In genomic region chr9:76237946-76238345, GRCm38 (mm10) we compare ENCODE assay signal across 32 mouse cellular contexts. TPM values are rescaled to one million over a fixed set of nuclear protein-coding genes. Genes with fewer than 3 reads are reported as not detected.
DNase-seq lines count a peak whose midpoint lies in the region; ATAC-seq and TF ChIP-seq lines count a peak whose summit lies in the region.
"Had no signal": no experiment of that assay in that cellular context is flagged by ENCODE, and none has a peak within 500 bp of the region (broad histone marks: within the 10 kb centered on the region; RNA-seq: fewer than 3 reads in every experiment).

No protein-coding gene starts in this region.

- 0 out of 2 replicates have a peak, but pooled peaks cover 3% of the 10 kb centered on the region for H3K4me1 ChIP-seq in heart, embryonic 12.5 days (replicated peaks)
- H3K4me1 ChIP-seq in G1E (ENCODE audit: insufficient read depth, low read depth, low read length): peaks cover 33% of the 10 kb centered on the region
- H3K4me1 ChIP-seq in liver, embryonic 13.5 days (replicated peaks): peaks cover 32% of the 10 kb centered on the region
- H3K4me1 ChIP-seq in hindbrain, embryonic 11.5 days (replicated peaks; ENCODE audit: control insufficient read depth, insufficient read depth, low read length): no peaks in the 10 kb centered on the region
- no peaks in the 10 kb centered on the region for H3K4me1 ChIP-seq in intestine, postnatal 0 days (replicated peaks; ENCODE audit: control insufficient read depth, insufficient read depth, low read length)
- H3K4me1 ChIP-seq: embryonic facial prominence, embryonic 15.5 days had no signal

- H3K9ac ChIP-seq in heart, embryonic 12.5 days: no peak overlapping the region
- H3K9ac ChIP-seq in liver, embryonic 13.5 days: no peak overlapping the region
- no peak overlapping the region for H3K9ac ChIP-seq in hindbrain, embryonic 11.5 days (ENCODE audit: low read depth, low read length)
- H3K9ac ChIP-seq in intestine, postnatal 0 days (ENCODE audit: low read depth, low read length): no peak overlapping the region
- H3K9ac ChIP-seq: embryonic facial prominence, embryonic 15.5 days; forebrain, postnatal 0 days; hindbrain, embryonic 14.5 days; limb, embryonic 12.5 days; lung, embryonic 14.5 days had no signal

- H3K27ac ChIP-seq in heart, embryonic 12.5 days (ENCODE audit: poor library complexity, severe bottlenecking): no peak overlapping the region
- H3K27ac ChIP-seq in liver, embryonic 13.5 days: peak overlapping the region; percentile 81
- H3K27ac ChIP-seq in hindbrain, embryonic 11.5 days (ENCODE audit: low read depth, low read length): no peak overlapping the region
- no peak overlapping the region for H3K27ac ChIP-seq in intestine, postnatal 0 days (ENCODE audit: low read depth, low read length)
- H3K27ac ChIP-seq: embryonic facial prominence, embryonic 15.5 days; hindbrain, embryonic 14.5 days; limb, embryonic 12.5 days had no signal

- no peak for TF ChIP-seq CTCF in G1E (IDR thresholded peaks at IDR 0.05; ENCODE audit: low read depth, low read length)
- no peak for TF ChIP-seq CTCF in intestine, postnatal 0 days (IDR thresholded peaks at IDR 0.05; ENCODE audit: low read depth)

- DNase-seq in heart, postnatal 14 days: no peak
- no peak for DNase-seq in G1E (ENCODE audit: low spot score)
- peak; percentile 52 for DNase-seq in c-Kit-positive CD71-positive TER-119-negative erythroid progenitor cells, embryonic 14.5 days (ENCODE audit: low read depth)
- peak; percentile 39 for DNase-seq in liver, embryonic 13.5 days
- DNase-seq in Muller cell, postnatal 12 days (ENCODE audit: inconsistent ontology term): no peak
- no peak for DNase-seq in hindbrain, embryonic 11.5 days (ENCODE audit: low spot score)
- DNase-seq: adrenal gland, adult 8-10 months; cerebellum, adult 8-10 months; cerebellum, postnatal 36 days; forebrain, postnatal 0 days; gastrocnemius, postnatal 14 days; kidney, adult 9 months; kidney, postnatal 36 days; lung, embryonic 14.5 days; midbrain, embryonic 14.5 days; thymus, adult 18-20 months; thymus, postnatal 4 days had no signal

- no peaks in the 10 kb centered on the region for H3K27me3 ChIP-seq in heart, embryonic 12.5 days (replicated peaks)
- H3K27me3 ChIP-seq in G1E (ENCODE audit: insufficient read depth, low read length): no peaks in the 10 kb centered on the region
- no peaks in the 10 kb centered on the region for H3K27me3 ChIP-seq in liver, embryonic 13.5 days
- no peaks in the 10 kb centered on the region for H3K27me3 ChIP-seq in hindbrain, embryonic 11.5 days (ENCODE audit: control insufficient read depth, insufficient read depth, low read length)
- H3K27me3 ChIP-seq in intestine, postnatal 0 days (replicated peaks; ENCODE audit: control insufficient read depth, insufficient read depth, low read length): no peaks in the 10 kb centered on the region
- H3K27me3 ChIP-seq: embryonic facial prominence, embryonic 15.5 days; limb, embryonic 12.5 days had no signal

- intact Hi-C loops in heart, postnatal 14 days (cut with DNase I): loop anchor here (2.0 kb wide), 2 partner anchors 113 to 477 kb away; no protein-coding TSS in a partner anchor

- no peaks in the 10 kb centered on the region for H3K9me3 ChIP-seq in heart, embryonic 12.5 days (replicated peaks)
- H3K9me3 ChIP-seq in G1E (replicated peaks): no peaks in the 10 kb centered on the region
- H3K9me3 ChIP-seq in liver, embryonic 13.5 days (replicated peaks): no peaks in the 10 kb centered on the region
- no peaks in the 10 kb centered on the region for H3K9me3 ChIP-seq in hindbrain, embryonic 11.5 days (ENCODE audit: control insufficient read depth, low read length)
- H3K9me3 ChIP-seq in intestine, postnatal 0 days (ENCODE audit: control insufficient read depth): no peaks in the 10 kb centered on the region
- H3K9me3 ChIP-seq: embryonic facial prominence, embryonic 15.5 days; forebrain, embryonic 10.5 days; limb, embryonic 12.5 days had no signal

- WGBS in heart, embryonic 12.5 days: 38% methylated on average over 5 of the region's 5 CpGs
- 21% methylated on average over 5 of the region's 5 CpGs for WGBS in liver, embryonic 13.5 days (ENCODE audit: insufficient replicate concordance)
- 80% methylated on average over 5 of the region's 5 CpGs for WGBS in hindbrain, embryonic 11.5 days
- 83% methylated on average over 5 of the region's 5 CpGs for WGBS in intestine, postnatal 0 days

- H3K4me2 ChIP-seq in heart, embryonic 12.5 days: peak overlapping the region; percentile 45
- peak overlapping the region; percentile 76 for H3K4me2 ChIP-seq in liver, embryonic 13.5 days
- H3K4me2 ChIP-seq in hindbrain, embryonic 11.5 days (replicated peaks; ENCODE audit: low read depth, low read length): no peak overlapping the region
- H3K4me2 ChIP-seq in intestine, postnatal 0 days (replicated peaks; ENCODE audit: low read depth): no peak overlapping the region
- H3K4me2 ChIP-seq: embryonic facial prominence, embryonic 15.5 days; hindbrain, embryonic 14.5 days had no signal

- ATAC-seq in heart, embryonic 12.5 days (ENCODE audit: insufficient number of reproducible peaks, low FRiP score): peak; percentile 77
- peak; percentile 25; the same call in 1 of the 2 replicates for ATAC-seq in G1E (ENCODE audit: extremely low read depth, insufficient number of reproducible peaks, low FRiP score, poor library complexity, severe bottlenecking)
- peak; percentile 74 for ATAC-seq in liver, embryonic 13.5 days (ENCODE audit: low read depth)
- ATAC-seq in hindbrain, embryonic 11.5 days (ENCODE audit: low FRiP score): no peak
- no peak for ATAC-seq in intestine, postnatal 0 days
- ATAC-seq: activated CD4-positive, CD25-positive, alpha-beta regulatory T cell, adult 4 months; forebrain, postnatal 0 days; inflammation-experienced regulatory T-cells, adult 6 months had no signal

- no peak overlapping the region for H3K4me3 ChIP-seq in heart, embryonic 12.5 days
- H3K4me3 ChIP-seq in G1E (ENCODE audit: low read depth, low read length): no peak overlapping the region; the same call in 1 of the 2 replicates
- peak overlapping the region; percentile 43 for H3K4me3 ChIP-seq in liver, embryonic 13.5 days (replicated peaks)
- no peak overlapping the region for H3K4me3 ChIP-seq in hindbrain, embryonic 11.5 days (ENCODE audit: low read depth, low read length)
- H3K4me3 ChIP-seq in intestine, postnatal 0 days (ENCODE audit: low read depth, low read length): no peak overlapping the region
- H3K4me3 ChIP-seq: embryonic facial prominence, embryonic 15.5 days; forebrain, embryonic 10.5 days; limb, embryonic 12.5 days had no signal

- H3K36me3 ChIP-seq in heart, embryonic 12.5 days: no peaks in the 10 kb centered on the region
- no peaks in the 10 kb centered on the region for H3K36me3 ChIP-seq in G1E (replicated peaks)
- H3K36me3 ChIP-seq in liver, embryonic 13.5 days: no peaks in the 10 kb centered on the region
- no peaks in the 10 kb centered on the region for H3K36me3 ChIP-seq in hindbrain, embryonic 11.5 days (ENCODE audit: control insufficient read depth, insufficient read depth, low read length)
- H3K36me3 ChIP-seq in intestine, postnatal 0 days (ENCODE audit: control insufficient read depth, insufficient read depth): no peaks in the 10 kb centered on the region
- H3K36me3 ChIP-seq: embryonic facial prominence, embryonic 15.5 days; forebrain, embryonic 10.5 days; limb, embryonic 12.5 days had no signal

RNA-seq across cellular contexts. Expression of gene Gfral, which starts 24.5 kb away (rescaled TPM):
- not detected in 2 replicates for polyA plus RNA-seq in heart, embryonic 12.5 days (2016; fragmentation: Nextera tagmentation; extraction: Ambion mirVana)
- total RNA-seq in heart, postnatal 14 days (2021): not detected
- total RNA-seq in G1E (2014; fragmentation: Nextera tagmentation): not detected in 2 replicates
- not detected in 2 replicates for total RNA-seq in G1E (2017)
- not detected in 2 replicates for polyA plus RNA-seq in G1E (2012)
- polyA plus RNA-seq in liver, embryonic 13.5 days (2015; fragmentation: Nextera tagmentation; extraction: Ambion mirVana): not detected in 2 replicates
- not detected in 2 replicates for polyA plus RNA-seq in hindbrain, embryonic 11.5 days (2014; fragmentation: Nextera tagmentation; extraction: Ambion mirVana)
- not detected in 2 replicates for polyA plus RNA-seq in intestine, postnatal 0 days (2015; fragmentation: Nextera tagmentation; extraction: Ambion mirVana)
- total RNA-seq: adrenal gland, adult 8-10 months; ES-E14; forebrain, postnatal 0 days; gastrocnemius, postnatal 14 days; heart, postnatal 25 days; left cerebral cortex, postnatal 14 days; megakaryocyte-erythroid progenitor cell, adult 5-6 weeks had no signal
- polyA plus RNA-seq: activated CD4-positive, CD25-positive, alpha-beta regulatory T cell, adult 4 months; embryonic facial prominence, embryonic 15.5 days; forebrain, embryonic 10.5 days; forebrain, postnatal 0 days; hindbrain, embryonic 14.5 days; inflammation-experienced regulatory T-cells, adult 6 months; limb, embryonic 12.5 days; lung, embryonic 14.5 days; midbrain, embryonic 14.5 days; neural tube, embryonic 11.5 days; small intestine, adult 2 months; stomach, embryonic 16.5 days had no signal

Comparison
In these comparisons a context has a peak if more than half of its experiments do, and no peak if none do; other contexts are left out.
1. ATAC-seq: peak in heart, embryonic 12.5 days (single experiment), G1E (single experiment) and liver, embryonic 13.5 days (single experiment); none in hindbrain, embryonic 11.5 days (single experiment) and intestine, postnatal 0 days (single experiment).
2. H3K4me2 ChIP-seq: peak in heart, embryonic 12.5 days (single experiment) and liver, embryonic 13.5 days (single experiment); none in hindbrain, embryonic 11.5 days (single experiment) and intestine, postnatal 0 days (single experiment).
3. DNase-seq: peak in c-Kit-positive CD71-positive TER-119-negative erythroid progenitor cells, embryonic 14.5 days (single experiment) and liver, embryonic 13.5 days (single experiment); none in heart, postnatal 14 days (0 of 2), G1E (single experiment), Muller cell, postnatal 12 days (single experiment) and hindbrain, embryonic 11.5 days (single experiment).